Mouse (Mus musculus) lung, adult 2 months (tissue): Measurements from ENCODE around the gene 3830406C13Rik.

Source experiments
- CTCF ChIP-seq: fragments of 200-500 bp; IDR thresholded peaks from 2 replicates; pipeline ENCODE4 v1.5.1; 2011; ENCODE audit warnings: mild to moderate bottlenecking, low read length, control low read depth; ENCODE audit not compliant: insufficient read depth
- POLR2A ChIP-seq: fragments of 200-500 bp; IDR thresholded peaks from 2 replicates; pipeline ENCODE4 v1.6.1; 2011; ENCODE audit warnings: low read depth, mild to moderate bottlenecking, control low read depth, low read length, borderline replicate concordance; ENCODE audit errors: extremely low read depth

- TF ChIP-seq CTCF (no peak), POLR2A (no peak)
Observed at GRCm38 (mm10) chr14:12276031-12276430, 7.9 kb upstream of the 3830406C13Rik start.
